Mouse (Mus musculus): ENCODE measurements at regions not wholly inside any gene's neighbourhood (a gene's known extent, or its start where the extent isn't known, plus 50 kb on each side); places are given as distances from the start of the nearest gene placed in this dataset.

GRCm38 (mm10) chr10:122515698-122516097 is 67.4 kb downstream of the Avpr1a start:
- no peak for DNase-seq (ENCODE audit: inconsistent ontology term)

DNA sequence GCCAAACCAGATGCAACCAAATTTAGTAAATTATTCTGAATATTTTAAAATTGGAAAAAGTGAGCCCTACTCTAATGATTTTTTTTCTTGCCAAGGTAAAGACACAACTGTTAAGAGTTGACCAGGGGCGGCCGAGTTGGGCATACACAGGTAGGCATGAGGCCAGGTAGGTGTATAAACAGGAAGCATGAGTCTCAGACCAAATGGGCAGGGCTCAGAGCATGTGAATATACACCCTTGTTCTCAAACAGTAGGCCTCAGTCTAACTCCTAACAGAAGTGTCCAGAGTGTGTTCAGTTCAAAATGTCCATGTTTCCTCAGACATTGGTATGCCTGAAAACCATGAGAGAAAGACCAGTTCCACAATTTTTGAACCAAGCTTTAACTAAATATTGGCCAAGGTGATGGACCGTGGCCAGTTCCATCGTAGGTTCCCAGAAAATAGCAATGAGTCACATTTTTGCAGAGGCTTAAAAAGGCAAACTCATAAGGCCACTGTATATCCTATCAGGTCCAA is 71.0 kb downstream of the Avpr1a start:
- no peak for DNase-seq (ENCODE audit: inconsistent ontology term)

GRCm38 (mm10) chr10:122519981-122520380 is 71.7 kb downstream of the Avpr1a start:
- no peak for DNase-seq (ENCODE audit: inconsistent ontology term)

GRCm38 (mm10) chr10:122522631-122523030 is 74.3 kb downstream of the Avpr1a start:
- DNase-seq (ENCODE audit: inconsistent ontology term): peak; percentile 63

GRCm38 (mm10) chr10:122525360-122525759 is 77.1 kb downstream of the Avpr1a start:
- peak; percentile 11 for DNase-seq (ENCODE audit: inconsistent ontology term)

DNA sequence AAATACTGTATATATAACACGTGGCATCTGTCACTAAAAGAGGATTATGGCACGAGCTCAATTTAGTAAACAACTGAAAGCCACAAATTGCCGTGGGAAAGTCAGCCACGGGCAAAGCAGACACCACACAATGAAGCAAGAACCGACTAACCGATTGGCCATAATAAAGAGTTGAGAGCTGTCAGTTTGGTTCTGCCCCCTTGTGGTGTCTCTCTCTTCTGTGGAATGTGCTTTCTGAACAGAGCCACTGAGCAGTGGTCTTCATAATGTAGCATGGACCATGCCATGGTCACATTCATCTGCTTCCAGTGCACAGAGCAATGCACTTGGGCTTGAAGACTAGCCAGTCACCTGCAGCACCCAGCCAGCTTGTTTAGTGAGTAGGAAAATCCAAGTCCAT is 77.5 kb downstream of the Avpr1a start:
- peak; percentile 9 for DNase-seq (ENCODE audit: inconsistent ontology term)

GRCm38 (mm10) chr10:122528222-122528621 is 79.9 kb downstream of the Avpr1a start:
- DNase-seq (ENCODE audit: inconsistent ontology term): no peak

DNA sequence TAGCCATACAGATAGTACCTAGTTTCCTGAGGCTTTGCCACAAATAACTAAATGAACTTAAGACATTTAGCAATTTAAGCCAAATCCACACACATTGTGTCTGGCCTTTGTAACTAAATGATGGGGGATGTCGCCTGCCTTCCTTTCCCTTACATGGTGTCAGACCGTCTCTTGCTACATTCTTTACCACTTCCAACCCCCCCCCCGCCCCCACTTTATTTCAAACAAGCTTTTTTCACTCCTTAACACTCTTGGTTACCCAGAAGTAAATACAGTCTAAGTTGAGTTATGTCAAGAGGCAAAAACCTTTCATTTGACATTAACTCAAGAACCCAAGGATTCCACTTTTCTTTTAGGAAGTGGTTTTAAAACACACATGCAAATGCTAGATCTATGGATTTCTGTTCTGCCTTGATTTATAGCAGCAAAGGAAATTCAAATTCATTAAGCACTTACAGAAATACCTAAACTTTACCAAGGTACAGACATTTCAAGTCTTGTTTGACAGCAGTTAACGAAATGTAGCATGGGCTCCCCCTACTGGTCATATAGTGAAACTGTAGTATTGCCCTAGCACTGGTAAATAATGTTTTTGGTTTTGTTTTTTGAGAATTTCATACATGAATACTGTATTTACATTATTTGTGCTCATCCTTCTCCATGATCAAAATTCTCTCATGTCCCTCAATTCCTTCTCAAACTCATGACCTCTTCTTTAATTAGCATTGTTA is 80.8 kb downstream of the Avpr1a start:
- peak; percentile 36 for DNase-seq (ENCODE audit: inconsistent ontology term)

DNA sequence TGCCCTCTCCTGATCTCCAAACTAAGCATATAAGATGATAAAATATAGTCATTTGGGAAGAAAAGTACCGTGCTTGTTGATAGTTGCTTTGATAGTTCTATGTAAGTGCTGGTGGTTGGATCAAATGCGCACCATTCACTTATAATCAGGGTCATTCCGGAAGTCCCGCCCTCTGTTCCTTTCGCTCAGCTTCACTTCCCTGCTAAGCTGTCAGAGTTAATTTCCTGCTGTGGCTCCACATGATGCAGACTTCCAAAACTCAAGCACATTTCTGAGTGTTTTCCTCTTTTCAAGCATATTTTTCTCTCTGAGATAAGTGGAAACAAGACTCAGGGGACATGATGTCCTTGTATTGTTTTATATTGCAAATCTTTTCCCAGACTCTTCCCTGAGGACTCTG is 86.4 kb downstream of the Avpr1a start:
- DNase-seq (ENCODE audit: inconsistent ontology term): no peak

- no peak for DNase-seq (ENCODE audit: inconsistent ontology term)
Observed at GRCm38 (mm10) chr10:122535137-122535536, 86.8 kb downstream of the Avpr1a start.

DNA sequence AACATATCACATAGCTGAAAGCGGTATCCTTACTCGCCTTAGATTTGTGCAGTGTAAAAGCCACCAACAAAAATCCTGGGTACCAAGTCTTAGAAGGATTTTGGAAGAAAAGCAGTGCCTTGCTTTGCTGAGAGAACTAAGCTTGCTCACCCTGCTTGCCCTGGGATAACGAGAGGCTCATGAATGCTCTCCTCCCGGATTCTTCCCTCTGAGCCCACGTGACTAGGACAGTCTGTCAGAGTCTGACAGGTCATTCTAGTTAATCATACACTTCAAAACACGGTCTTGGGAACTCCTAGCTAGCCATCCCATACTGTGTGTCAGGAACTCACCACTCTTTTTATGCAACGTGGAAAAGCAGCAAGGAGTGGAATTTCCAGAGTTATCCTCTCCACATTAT is 91.4 kb downstream of the Avpr1a start:
- no peak for DNase-seq (ENCODE audit: inconsistent ontology term)

GRCm38 (mm10) chr10:122542573-122542972 is 94.3 kb downstream of the Avpr1a start:
- DNase-seq (ENCODE audit: inconsistent ontology term): no peak

DNA sequence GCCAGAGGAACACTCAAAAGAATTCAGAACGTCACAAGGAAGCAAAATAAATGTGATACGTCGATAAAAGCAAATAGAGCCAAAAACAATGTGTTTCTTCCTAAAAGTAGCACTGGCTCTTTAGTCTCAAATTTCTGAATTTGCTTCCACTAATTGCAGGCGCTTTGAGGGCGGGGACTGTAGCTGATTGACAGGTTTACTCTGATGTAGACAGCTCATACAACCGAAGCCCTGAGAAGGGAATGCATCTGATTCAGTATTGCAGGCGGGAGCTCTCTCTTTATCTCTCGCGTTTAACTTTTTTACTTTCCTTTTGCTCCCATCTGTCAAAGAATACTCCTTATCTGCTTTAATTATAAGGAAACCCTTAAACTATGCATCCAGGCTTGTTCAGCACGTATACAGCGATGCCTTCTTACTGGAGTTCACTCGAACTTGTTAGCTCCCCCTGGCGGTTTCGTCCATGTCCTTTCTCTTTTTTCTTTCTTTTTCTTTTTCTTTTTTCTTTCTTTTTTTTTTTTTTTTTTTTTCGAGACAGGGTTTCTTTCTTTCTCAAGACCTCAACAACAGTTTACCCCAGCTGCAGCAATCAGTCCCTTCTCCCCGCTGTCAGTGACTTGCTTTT is 95.9 kb downstream of the Avpr1a start:
- peak; percentile 49 for DNase-seq (ENCODE audit: inconsistent ontology term)

DNA sequence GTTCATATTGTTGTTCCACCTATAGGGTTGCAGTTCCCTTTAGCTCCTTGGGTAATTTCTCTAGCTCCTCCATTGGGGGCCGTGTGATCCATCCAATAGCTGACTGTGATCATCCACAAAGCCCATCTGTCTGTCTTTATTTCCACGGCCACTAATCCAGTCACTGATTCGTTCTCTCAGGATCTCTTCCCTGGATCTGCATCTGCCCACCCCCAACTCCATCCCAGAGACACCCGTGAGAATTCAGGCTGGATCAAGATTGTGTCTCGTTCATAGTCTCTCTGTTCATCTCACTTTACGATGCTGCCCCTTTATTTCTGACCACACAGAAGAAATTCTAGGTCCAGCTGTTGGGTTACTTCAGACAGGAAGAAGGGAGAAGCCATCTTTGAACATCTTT is 96.7 kb downstream of the Avpr1a start:
- no peak for DNase-seq (ENCODE audit: inconsistent ontology term)

- no peak for DNase-seq (ENCODE audit: inconsistent ontology term)
Observed at GRCm38 (mm10) chr10:122551586-122551985, 103.3 kb downstream of the Avpr1a start.

- DNase-seq (ENCODE audit: inconsistent ontology term): peak; percentile 58
Observed at GRCm38 (mm10) chr10:122553124-122553822, 105.0 kb downstream of the Avpr1a start.

DNA sequence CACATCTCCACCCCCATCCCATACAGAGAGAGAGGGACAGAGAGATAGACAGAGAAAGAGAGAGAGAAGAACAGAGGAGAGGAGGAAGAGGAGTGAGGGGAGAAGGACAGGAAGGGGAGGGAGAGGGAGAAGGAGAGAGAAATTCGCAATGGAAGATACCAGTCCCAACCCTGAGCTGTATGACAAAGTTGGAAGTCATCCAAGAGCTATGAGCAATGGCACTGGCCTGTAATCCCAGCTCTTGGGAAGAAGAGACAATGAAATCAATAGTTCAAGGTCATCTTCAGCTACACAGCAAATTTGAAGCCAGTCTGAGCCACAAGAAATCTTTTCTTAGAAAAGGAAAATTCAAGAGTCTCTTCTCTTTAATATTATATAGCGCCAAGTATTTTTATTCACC is 105.6 kb downstream of the Avpr1a start:
- DNase-seq (ENCODE audit: inconsistent ontology term): peak; percentile 47

DNA sequence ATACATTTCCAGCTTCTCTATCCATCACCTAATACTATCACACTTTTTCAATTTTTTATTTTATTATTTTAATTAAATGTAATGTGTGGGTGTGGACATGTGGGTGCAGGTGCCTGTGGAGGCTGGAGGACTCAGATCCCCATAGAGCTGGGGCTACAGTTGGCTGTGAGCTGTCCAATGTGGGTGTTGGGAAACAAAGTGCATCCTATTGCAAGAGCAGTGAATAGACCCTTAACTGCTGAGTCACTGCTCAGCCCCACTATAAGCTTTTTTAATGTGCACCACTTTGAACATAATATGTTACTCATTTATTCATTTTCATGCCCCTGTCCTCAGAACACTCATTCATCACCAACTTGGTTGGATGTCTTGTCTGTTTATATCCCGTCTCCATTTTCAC is 110.4 kb downstream of the Avpr1a start:
- DNase-seq (ENCODE audit: inconsistent ontology term): no peak

DNA sequence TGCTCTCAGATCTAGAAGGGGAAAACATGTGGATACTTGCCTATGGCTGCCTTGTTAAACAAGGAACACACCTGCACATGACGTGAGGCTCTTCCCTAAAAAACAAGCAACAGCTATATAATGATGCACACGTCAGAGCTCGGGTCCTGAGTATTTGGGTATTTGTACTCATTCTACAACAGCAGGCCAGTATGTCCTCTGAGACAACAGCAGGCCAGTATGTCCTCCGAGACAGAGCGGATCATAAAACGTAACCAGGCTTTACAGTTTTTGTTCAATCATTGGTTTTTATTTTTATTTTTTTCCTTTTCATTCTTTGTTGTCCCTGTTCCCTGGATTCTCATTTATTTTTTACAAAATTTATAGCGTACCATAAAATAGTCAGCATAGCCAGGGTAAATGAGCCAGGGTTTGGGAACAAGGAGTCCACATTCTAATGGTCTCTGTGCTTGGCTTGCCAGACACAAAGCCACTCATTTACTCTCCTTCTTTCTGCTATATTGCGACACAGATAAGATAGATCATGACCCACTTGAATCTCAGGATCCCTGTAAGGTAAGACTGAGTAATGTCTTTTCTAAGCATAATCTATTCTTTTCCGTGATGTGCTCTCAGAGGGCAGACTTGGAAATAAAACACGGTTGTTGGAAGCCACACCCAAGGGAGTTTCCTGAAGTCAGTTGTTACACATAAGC is 111.8 kb downstream of the Avpr1a start:
- no peak for DNase-seq (ENCODE audit: inconsistent ontology term)

DNA sequence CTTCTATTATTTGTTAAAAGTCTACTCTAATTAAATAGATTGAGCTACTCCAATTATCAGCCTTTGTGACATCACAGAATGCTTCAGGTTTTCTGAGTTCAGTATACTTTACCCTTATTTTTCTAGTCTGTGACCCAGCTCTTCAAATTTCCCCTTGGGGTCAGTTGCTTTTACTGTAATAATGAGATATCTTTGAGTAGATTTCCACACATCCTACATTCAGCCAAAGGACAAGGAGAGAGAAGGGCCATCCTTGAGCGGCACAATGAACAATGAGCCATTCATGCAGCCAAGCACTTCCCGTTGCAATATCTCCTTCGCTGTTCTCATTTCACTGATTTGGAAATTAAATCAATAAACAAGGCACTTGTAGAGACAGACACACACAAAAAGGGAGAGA is 113.6 kb downstream of the Avpr1a start:
- DNase-seq (ENCODE audit: inconsistent ontology term): no peak

DNA sequence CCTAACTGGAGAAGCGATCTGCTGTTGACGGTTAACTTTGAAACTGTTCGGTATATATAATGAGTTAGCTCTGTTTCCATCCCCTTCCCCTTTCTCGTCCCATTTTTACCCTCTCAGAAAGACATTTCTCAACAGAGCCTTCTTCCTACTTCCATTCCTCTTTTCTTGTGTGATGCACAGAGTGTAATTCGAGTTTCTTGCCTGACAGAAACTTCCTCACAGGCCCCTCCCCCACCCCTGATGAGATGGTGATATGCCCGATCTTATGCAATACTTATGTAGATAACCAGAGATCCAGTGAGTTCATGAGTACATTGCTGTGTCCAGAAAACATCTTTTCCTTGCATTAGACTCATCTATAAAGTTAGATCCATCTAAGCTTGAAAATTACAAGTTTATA is 114.2 kb downstream of the Avpr1a start:
- no peak for DNase-seq (ENCODE audit: inconsistent ontology term)

- no peak for DNase-seq (ENCODE audit: inconsistent ontology term)
Observed at GRCm38 (mm10) chr10:122563973-122564372, 114.6 kb upstream of the Ppm1h start.
